Mouse (Mus musculus) liver, postnatal 0 days (tissue): ENCODE measurements around the gene Morn5.

ENCODE experiments used
- CTCF ChIP-seq: sonication (generic); IDR thresholded peaks from 2 replicates; pipeline ENCODE4 v1.5.1; 2016; ENCODE audit warnings: antibody characterized with exemption, low read depth
- EP300 ChIP-seq: IDR thresholded peaks from 2 replicates; pipeline ENCODE4 v1.6.1; 2016; ENCODE audit warnings: antibody characterized with exemption, low read depth, mild to moderate bottlenecking

- peak; percentile 16; the same call in 1 of the 2 replicates for TF ChIP-seq CTCF
- 0 out of 2 replicates have a peak, but pooled peaks have one; percentile 9 for TF ChIP-seq EP300
These were observed 22.5 kb downstream of the Morn5 start for GRCm38 (mm10) chr2:36071660-36072305.
